Mouse (Mus musculus) heart, adult 2 months (tissue): ENCODE data around the gene Spcs3.

Experiments used
- CTCF ChIP-seq: fragments of 200-600 bp; IDR thresholded peaks from 2 replicates; pipeline ENCODE4 v1.8.1; 2022; ENCODE audit warnings: antibody characterized with exemption, mild to moderate bottlenecking, moderate library complexity
- EP300 ChIP-seq: fragments of 200-500 bp; IDR thresholded peaks from 2 replicates; pipeline ENCODE4 v1.6.1; 2011; ENCODE audit warnings: low read depth, low read length, control low read depth; ENCODE audit not compliant: insufficient read depth
- POLR2A ChIP-seq: fragments of 200-500 bp; IDR thresholded peaks from 2 replicates; pipeline ENCODE4 v1.6.1; 2011; ENCODE audit warnings: mild to moderate bottlenecking, low read depth, low read length, control low read depth; ENCODE audit not compliant: insufficient read depth

DNA sequence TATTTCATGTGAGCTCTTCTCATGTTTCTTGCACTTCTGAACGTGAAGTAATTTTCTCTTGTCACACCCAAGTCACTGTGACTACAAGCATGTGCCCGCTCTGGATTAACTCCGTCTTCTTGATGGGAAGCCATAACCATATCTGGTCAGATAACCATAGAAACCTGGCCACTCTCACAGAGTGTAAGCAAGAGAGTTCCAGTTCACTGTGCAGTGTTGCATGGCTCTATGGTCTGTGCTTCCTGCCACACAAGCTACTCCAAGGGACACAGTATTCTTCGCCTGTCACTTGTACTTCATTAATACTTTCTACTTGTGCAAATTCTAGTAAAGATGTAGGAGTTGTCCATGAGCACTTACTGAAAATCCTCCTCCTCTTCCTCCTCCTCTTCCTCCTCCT is 37.9 kb downstream of the Spcs3 start:
- TF ChIP-seq POLR2A (no peak), CTCF (no peak), EP300 (no peak)
